Mouse (Mus musculus): ENCODE results near the gene Ccdc174. TPM values are rescaled to one million over a fixed set of nuclear protein-coding genes. Genes with fewer than 3 reads are reported as not detected.
A peak's percentile ranks its signal among the peaks of the same experiment; 100 is the strongest.

Gene Ccdc174
- polyA plus RNA-seq, 1 experiment from 2014 or later, result 38.6 TPM

DNA sequence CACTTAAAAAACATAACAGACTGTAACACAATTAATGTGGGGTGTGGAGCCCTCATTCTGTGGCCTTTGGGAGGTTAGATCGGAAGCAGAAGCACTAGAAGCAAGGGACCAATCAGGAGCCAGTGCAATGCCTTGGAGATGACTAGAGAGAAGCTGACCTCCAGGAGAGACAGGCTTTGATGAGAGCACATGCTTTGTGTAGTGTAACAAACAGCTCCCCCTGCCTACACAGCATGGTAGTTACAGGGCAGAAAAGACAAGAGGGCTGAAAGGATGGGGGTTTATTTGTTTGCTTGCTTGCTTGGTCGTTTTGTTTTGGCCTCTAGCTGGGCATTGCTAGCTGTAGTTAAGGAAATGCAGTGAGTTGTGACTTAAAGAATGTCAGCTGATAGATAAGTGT, 25.3 kb upstream of the Ccdc174 start:
- H3K4me2 ChIP-seq (ENCODE audit: low read length), result no peak overlapping the region
- no peaks in the 10 kb centered on the region for H3K9me3 ChIP-seq (replicated peaks; ENCODE audit: low read length)
- H3K4me3 ChIP-seq (replicated peaks; ENCODE audit: low read depth, low read length), result no peak overlapping the region
- no peaks in the 10 kb centered on the region for H3K36me3 ChIP-seq (ENCODE audit: insufficient read depth, low read length)
- ATAC-seq (replicated peaks; ENCODE audit: low FRiP score, low read depth) (no peak), DNase-seq (ENCODE audit: low spot score) (peak; percentile 71)
- H3K27me3 ChIP-seq (ENCODE audit: insufficient read depth, low read length), result no peaks in the 10 kb centered on the region
- no peaks in the 10 kb centered on the region for H3K4me1 ChIP-seq (replicated peaks; ENCODE audit: insufficient read depth, low read length)
- 12% methylated on average over 2 of the region's 2 CpGs for WGBS
- H3K9ac ChIP-seq (ENCODE audit: low read depth, low read length), result no peak overlapping the region
- TF ChIP-seq CTCF (IDR thresholded peaks at IDR 0.05; ENCODE audit: low read depth), result peak; percentile 84
- H3K27ac ChIP-seq, result no peak overlapping the region

DNA sequence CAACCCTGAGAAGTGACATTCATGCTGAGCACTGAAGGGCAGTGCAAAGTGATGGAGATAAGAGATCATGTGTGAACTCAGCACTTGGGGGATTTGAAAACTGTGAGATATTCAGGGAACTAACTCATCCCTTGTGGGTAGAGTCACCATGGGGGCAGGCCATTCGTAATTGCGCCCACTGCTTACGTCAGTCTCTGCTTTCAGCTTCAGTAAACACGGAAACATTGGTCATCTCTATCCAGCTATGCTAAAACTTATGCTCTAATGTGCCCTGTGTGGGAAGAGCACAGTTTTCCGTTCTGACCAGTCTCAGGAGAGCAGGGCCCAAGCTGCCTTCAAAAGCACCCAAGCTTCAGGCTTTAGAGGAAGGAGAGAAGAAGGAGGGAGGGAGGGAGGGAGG, 19.5 kb upstream of the Ccdc174 start:
- Histone ChIP-seq H3K9ac (ENCODE audit: low read depth, low read length) (no peak overlapping the region), H3K36me3 (ENCODE audit: insufficient read depth, low read length) (no peaks in the 10 kb centered on the region), H3K27me3 (ENCODE audit: insufficient read depth, low read length) (no peaks in the 10 kb centered on the region), H3K4me1 (replicated peaks; ENCODE audit: insufficient read depth, low read length) (no peaks in the 10 kb centered on the region), H3K4me2 (ENCODE audit: low read length) (no peak overlapping the region), H3K4me3 (replicated peaks; ENCODE audit: low read depth, low read length) (no peak overlapping the region), H3K27ac (no peak overlapping the region), H3K9me3 (replicated peaks; ENCODE audit: low read length) (no peaks in the 10 kb centered on the region)
- 68% methylated on average over 5 of the region's 5 CpGs for WGBS
- TF ChIP-seq CTCF (IDR thresholded peaks at IDR 0.05; ENCODE audit: low read depth), result no peak
- DNase-seq (ENCODE audit: low spot score) (no peak), ATAC-seq (replicated peaks; ENCODE audit: low FRiP score, low read depth) (no peak)

DNA sequence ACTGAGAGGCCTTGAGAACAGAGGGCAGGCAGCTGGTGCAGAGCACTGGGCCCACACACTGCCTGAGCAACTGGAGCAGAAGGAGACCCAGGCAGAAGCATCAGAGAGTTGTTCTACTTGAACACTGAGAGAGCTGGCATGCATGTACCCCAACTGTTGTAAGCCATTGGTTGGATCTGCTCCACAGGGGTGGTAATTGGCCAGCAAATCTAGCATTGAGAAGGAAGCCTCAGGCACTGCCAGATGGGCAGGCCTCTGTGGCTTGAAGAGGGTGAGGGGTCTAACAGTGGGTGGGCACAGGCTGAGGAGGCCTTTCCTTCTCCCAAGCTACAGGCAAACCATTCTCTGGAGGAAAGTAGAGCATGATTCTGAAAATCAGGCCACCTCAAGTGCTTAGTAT, 15.0 kb upstream of the Ccdc174 start:
- DNase-seq (ENCODE audit: low spot score) (no peak), ATAC-seq (replicated peaks; ENCODE audit: low FRiP score, low read depth) (no peak)
- Histone ChIP-seq H3K4me1 (replicated peaks; ENCODE audit: insufficient read depth, low read length) (no peaks in the 10 kb centered on the region), H3K9me3 (replicated peaks; ENCODE audit: low read length) (no peaks in the 10 kb centered on the region), H3K4me2 (ENCODE audit: low read length) (no peak overlapping the region), H3K27ac (no peak overlapping the region), H3K4me3 (replicated peaks; ENCODE audit: low read depth, low read length) (no peak overlapping the region), H3K36me3 (ENCODE audit: insufficient read depth, low read length) (no peaks in the 10 kb centered on the region), H3K9ac (ENCODE audit: low read depth, low read length) (no peak overlapping the region), H3K27me3 (ENCODE audit: insufficient read depth, low read length) (no peaks in the 10 kb centered on the region)
- no peak for TF ChIP-seq CTCF (IDR thresholded peaks at IDR 0.05; ENCODE audit: low read depth)

DNA sequence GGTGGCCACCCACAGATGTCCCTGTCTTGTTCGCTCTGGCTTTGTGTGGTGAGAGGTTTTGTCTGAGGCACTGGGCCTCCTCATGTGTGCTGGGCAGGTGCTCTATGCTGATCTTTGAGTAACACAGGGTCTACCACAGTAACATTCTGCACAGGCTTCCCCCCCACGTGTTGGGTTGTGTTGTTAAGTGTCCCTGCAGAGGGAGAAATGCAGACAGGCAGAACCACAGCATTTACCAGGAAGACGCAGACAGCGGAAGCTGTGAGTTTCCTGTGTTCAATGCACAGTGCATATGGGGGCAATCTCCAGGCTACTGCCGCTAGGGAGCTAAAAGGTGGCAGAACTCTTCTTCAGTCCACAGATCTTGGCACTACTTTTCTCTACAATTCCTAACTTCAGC, 13.3 kb upstream of the Ccdc174 start:
- no peak for TF ChIP-seq CTCF (IDR thresholded peaks at IDR 0.05; ENCODE audit: low read depth)
- ATAC-seq (replicated peaks; ENCODE audit: low FRiP score, low read depth) (no peak), DNase-seq (ENCODE audit: low spot score) (no peak)
- 71% methylated on average over 5 of the region's 5 CpGs for WGBS
- H3K27me3 ChIP-seq (ENCODE audit: insufficient read depth, low read length), result no peaks in the 10 kb centered on the region
- H3K4me2 ChIP-seq (ENCODE audit: low read length), result no peak overlapping the region
- no peaks in the 10 kb centered on the region for H3K36me3 ChIP-seq (ENCODE audit: insufficient read depth, low read length)
- H3K9me3 ChIP-seq (replicated peaks; ENCODE audit: low read length), result no peaks in the 10 kb centered on the region
- no peak overlapping the region for H3K9ac ChIP-seq (ENCODE audit: low read depth, low read length)
- no peak overlapping the region for H3K4me3 ChIP-seq (replicated peaks; ENCODE audit: low read depth, low read length)
- no peak overlapping the region for H3K27ac ChIP-seq
- H3K4me1 ChIP-seq (replicated peaks; ENCODE audit: insufficient read depth, low read length), result no peaks in the 10 kb centered on the region

DNA sequence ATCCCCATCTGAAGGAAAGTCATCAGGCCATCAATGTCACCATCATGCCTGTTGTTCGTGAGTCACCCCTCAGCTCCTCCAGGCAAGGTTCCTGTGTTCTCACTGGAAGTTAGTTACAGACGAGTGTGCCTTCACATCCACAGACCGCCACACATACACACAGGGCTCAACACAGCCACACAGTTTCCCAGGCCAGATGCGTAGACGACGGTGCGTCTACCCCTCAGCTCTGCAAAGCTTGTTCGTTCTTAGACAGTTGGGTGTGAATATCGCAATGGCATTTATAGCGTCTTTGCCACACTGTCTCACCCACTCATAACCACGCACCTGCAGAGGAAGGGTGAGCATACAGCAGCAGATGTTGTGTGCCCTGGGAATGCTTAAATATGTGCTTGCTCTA, 12.3 kb upstream of the Ccdc174 start:
- WGBS, result 80% methylated on average over 11 of the region's 11 CpGs
- no peaks in the 10 kb centered on the region for H3K36me3 ChIP-seq (ENCODE audit: insufficient read depth, low read length)
- no peak overlapping the region for H3K4me2 ChIP-seq (ENCODE audit: low read length)
- TF ChIP-seq CTCF (IDR thresholded peaks at IDR 0.05; ENCODE audit: low read depth), result no peak
- no peaks in the 10 kb centered on the region for H3K4me1 ChIP-seq (replicated peaks; ENCODE audit: insufficient read depth, low read length)
- ATAC-seq (replicated peaks; ENCODE audit: low FRiP score, low read depth), result no peak
- no peak overlapping the region for H3K4me3 ChIP-seq (replicated peaks; ENCODE audit: low read depth, low read length)
- H3K27me3 ChIP-seq (ENCODE audit: insufficient read depth, low read length), result no peaks in the 10 kb centered on the region
- H3K9me3 ChIP-seq (replicated peaks; ENCODE audit: low read length), result no peaks in the 10 kb centered on the region
- H3K27ac ChIP-seq, result no peak overlapping the region
- no peak overlapping the region for H3K9ac ChIP-seq (ENCODE audit: low read depth, low read length)
- DNase-seq (ENCODE audit: low spot score), result no peak

DNA sequence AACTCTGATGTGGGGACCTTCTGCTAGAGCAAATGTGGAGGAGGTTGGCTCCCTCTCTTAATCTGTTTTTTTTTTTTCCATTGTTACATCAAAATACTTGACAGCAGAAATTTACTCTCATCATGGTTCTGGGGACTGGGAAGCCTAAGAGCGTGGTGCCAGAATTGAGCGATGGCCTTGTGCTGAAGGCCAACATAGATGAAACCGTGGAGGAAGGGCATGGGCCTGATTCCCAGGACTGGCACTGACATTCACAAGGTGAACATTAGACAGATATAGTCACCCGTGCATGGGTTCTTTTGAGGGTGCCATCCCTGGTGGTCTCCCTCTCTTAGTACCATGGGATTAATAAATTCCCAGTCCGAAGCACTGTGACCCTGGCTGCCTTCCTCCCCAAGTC, 9.8 kb upstream of the Ccdc174 start:
- Histone ChIP-seq H3K27me3 (ENCODE audit: insufficient read depth, low read length) (no peaks in the 10 kb centered on the region), H3K4me1 (replicated peaks; ENCODE audit: insufficient read depth, low read length) (no peaks in the 10 kb centered on the region), H3K9ac (ENCODE audit: low read depth, low read length) (no peak overlapping the region), H3K9me3 (replicated peaks; ENCODE audit: low read length) (no peaks in the 10 kb centered on the region), H3K4me3 (replicated peaks; ENCODE audit: low read depth, low read length) (no peak overlapping the region), H3K36me3 (ENCODE audit: insufficient read depth, low read length) (no peaks in the 10 kb centered on the region), H3K27ac (no peak overlapping the region), H3K4me2 (ENCODE audit: low read length) (no peak overlapping the region)
- no peak for DNase-seq (ENCODE audit: low spot score)
- 80% methylated on average over 5 of the region's 5 CpGs for WGBS
- ATAC-seq (replicated peaks; ENCODE audit: low FRiP score, low read depth), result no peak
- no peak for TF ChIP-seq CTCF (IDR thresholded peaks at IDR 0.05; ENCODE audit: low read depth)

DNA sequence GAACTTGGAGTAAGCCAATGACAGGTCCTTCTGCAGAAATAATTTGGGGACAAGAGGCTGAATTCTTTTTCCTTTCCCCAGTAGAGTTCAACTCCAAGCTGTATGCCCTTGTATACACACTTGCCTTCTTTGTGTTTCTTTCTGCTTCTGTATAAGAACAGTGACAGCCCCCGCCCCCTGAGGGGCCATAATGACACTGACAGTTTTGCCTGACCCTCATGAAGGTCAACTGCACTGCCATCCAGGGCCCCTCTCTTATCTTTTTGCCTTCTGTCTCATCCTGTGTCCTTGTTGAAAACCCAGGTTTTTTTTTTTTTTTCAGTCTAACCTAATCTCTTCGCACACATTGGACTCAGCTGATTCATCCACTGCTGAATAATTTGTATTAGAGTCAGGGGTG, 5.1 kb upstream of the Ccdc174 start:
- Histone ChIP-seq H3K9ac (ENCODE audit: low read depth, low read length) (no peak overlapping the region), H3K9me3 (replicated peaks; ENCODE audit: low read length) (no peaks in the 10 kb centered on the region), H3K27ac (no peak overlapping the region), H3K4me3 (replicated peaks; ENCODE audit: low read depth, low read length) (no peak overlapping the region), H3K36me3 (ENCODE audit: insufficient read depth, low read length) (no peaks in the 10 kb centered on the region), H3K27me3 (ENCODE audit: insufficient read depth, low read length) (no peaks in the 10 kb centered on the region), H3K4me1 (replicated peaks; ENCODE audit: insufficient read depth, low read length) (no peaks in the 10 kb centered on the region), H3K4me2 (ENCODE audit: low read length) (no peak overlapping the region)
- DNase-seq (ENCODE audit: low spot score), result no peak
- 76% methylated on average over 2 of the region's 2 CpGs for WGBS
- TF ChIP-seq CTCF (IDR thresholded peaks at IDR 0.05; ENCODE audit: low read depth), result no peak
- no peak for ATAC-seq (replicated peaks; ENCODE audit: low FRiP score, low read depth)
